Mouse (Mus musculus): ENCODE data around the gene Fgf3. TPM values are rescaled to one million over a fixed set of nuclear protein-coding genes. Genes with fewer than 3 reads are reported as not detected.

The Fgf3 gene
- not detected for total RNA-seq (2021)
- long read RNA-seq, experiment 1, result 0 reads
- long read RNA-seq, experiment 2, result 0 reads

DNA sequence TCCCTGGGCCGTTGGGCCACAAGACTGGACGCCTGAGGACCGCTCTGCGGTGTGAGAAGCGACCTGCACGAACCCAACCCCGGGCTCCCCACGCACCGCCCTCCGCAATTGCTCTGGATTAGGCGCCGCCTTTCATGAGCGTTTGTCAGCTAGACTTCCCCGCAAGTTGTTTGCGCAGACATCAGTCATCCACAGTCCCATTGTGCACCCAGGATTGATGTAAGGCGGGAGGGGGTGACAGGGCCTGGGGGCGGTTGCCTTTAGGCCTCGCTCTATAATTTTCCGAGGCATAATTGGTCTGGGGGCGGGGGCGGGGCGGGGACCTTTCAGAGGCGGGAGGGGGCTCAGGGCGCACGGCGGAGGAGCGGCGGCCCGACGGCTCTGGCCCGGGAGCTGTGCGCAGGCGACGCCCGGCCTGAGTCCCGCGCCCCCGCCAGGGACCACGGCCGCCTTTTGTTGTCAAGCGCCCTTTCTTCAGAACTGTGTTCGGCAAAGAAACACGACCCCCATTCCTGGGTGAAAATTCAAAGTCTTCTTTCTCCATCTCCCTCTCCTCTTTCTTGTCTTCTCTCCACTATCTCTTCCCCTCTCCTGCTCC is at the start of gene Fgf3:
TSS of gene Fgf3 (plus strand) at position 193 of the 598 bp plus-strand sequence.
- no peak for DNase-seq
- intact Hi-C loops (cut with DNase I; ENCODE audit: low total_unique reads), result no loop called here

DNA sequence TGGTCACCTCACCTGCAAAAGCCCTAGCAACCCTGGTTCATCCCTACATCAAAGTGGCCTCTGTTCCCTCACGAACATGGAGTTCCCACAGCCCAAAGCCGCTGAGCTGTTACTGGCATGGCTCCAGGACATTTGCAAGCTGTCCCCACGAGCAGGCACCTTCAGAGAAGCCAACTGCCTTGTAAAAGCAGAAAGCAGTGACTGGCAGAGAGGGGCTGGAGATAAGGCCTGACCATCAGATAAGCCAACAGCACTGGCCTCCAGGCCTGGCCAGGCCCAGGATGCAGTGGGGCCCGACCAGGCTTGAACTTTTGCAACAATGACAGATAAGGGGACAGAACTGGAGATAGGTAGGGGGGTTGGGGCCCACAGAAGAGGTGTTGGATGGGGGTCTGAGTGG is 49.3 kb upstream of the Fgf3 start:
- intact Hi-C loops (cut with DNase I; ENCODE audit: low total_unique reads), result no loop called here
- DNase-seq, result no peak

DNA sequence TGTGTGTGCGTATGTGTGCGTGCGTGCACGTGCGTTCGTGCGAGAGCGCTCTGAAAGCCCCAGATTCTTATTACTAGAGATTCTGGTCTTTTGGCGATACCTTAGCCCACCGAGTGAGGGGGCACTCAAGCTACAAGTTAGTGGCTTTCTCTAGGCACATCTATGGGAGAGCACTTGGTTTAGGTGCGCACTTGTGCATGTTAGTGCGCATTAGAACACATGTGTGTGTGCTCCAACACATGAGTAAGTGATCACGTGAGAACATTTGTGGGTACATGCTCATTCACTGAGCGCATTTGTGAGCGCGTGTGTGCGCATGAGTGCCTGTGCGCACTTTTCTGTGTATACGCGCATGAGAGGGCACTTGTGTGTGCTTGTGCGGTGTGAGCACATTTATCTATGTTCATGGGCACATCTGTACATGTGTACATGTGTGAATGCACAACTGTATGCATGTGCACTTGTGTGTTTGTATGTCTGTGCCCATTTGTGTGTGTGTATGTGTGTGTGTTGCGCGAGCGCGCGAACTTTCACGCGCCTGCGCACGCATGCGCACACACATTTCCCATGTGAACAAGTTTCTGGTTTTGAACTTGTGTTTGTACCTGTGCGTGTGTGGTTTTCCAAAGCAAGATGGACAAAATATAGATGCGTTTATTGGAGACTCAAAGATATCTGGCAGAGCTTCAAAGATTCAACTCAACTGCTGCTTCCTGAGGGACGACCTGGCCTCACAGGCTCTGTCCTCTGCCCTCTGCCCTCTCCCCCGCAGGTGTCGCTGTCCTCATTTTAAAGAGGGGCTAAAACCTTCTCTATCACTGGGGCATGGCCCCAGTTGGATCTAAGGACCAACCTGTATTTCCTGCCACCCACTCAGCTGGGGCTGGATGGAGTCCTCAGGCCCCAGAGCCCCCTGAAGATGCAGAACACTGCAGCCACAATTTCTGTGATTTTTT is 48.0 kb upstream of the Fgf3 start:
- intact Hi-C loops (cut with DNase I; ENCODE audit: low total_unique reads), result no loop called here
- no peak for DNase-seq

DNA sequence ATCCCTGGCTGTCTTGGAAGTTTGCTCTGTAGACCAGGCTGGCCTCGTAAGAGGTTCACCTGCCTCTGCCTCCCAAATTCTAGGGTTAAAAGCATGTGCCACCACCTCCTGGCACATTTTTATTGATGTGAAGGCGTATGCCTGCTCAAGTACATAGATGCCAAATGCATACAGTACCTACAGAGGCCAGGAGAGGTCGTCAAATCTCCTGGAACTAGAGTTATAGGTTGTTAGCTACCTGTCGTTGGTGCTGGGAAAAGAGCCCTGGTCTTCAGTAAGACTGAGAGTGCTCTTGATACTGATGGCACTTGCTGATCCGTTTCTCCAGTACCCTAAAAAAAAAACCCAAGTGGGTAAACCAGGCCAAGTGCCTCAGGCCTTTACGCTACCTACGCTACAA is 46.5 kb upstream of the Fgf3 start:
- intact Hi-C loops (cut with DNase I; ENCODE audit: low total_unique reads), result no loop called here
- no peak for DNase-seq

DNA sequence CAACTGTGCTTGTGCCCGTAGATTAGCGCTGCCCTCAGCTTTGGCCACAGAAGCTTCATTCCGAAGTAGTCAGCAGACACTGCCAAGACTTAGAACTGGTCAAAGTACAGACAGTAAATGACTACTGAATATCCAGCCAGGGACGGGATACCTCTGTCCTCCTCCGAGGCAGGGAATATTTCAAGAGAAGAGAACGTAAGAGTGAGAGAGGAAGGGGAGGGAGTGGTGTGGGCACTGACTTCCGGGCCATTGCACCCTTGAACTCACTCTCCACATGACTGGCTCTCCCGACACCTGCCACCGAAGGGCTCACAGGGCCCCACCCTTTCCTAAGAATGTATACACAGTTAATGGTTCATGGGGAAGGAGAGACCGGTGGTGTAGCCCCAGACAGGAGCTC is 44.6 kb upstream of the Fgf3 start:
- intact Hi-C loops (cut with DNase I; ENCODE audit: low total_unique reads), result no loop called here

DNA sequence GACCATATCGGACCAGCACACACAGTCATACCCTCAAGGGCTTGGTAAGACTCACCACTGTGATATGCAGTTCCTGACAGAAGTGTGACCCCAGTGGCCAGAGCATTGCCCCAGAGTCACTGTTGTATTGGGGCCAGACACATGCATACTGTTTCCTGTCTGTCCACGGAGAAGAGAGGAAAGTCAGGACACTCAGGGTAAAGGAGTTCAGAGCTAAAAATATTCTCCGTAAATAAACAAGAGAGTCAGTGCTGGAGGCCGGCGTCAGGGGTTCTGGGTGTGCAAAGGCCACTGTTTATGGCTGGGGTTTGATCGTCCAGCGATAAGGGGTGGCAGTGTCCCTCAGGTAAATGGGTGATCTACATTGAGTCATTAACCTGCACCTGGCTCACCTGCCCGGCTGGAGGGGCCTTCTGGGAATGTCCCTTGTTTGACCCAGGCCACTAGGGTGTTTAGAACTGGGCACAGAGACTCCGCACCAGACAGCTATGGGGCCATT is 41.9 kb upstream of the Fgf3 start:
- intact Hi-C loops (cut with DNase I; ENCODE audit: low total_unique reads), result loop anchor here (5.0 kb wide), 1 partner anchor 96 kb away; no protein-coding TSS in a partner anchor
- no peak for DNase-seq

More for the DNA sequence above, 44.6 kb upstream of the Fgf3 start:
- DNase-seq, result no peak

DNA sequence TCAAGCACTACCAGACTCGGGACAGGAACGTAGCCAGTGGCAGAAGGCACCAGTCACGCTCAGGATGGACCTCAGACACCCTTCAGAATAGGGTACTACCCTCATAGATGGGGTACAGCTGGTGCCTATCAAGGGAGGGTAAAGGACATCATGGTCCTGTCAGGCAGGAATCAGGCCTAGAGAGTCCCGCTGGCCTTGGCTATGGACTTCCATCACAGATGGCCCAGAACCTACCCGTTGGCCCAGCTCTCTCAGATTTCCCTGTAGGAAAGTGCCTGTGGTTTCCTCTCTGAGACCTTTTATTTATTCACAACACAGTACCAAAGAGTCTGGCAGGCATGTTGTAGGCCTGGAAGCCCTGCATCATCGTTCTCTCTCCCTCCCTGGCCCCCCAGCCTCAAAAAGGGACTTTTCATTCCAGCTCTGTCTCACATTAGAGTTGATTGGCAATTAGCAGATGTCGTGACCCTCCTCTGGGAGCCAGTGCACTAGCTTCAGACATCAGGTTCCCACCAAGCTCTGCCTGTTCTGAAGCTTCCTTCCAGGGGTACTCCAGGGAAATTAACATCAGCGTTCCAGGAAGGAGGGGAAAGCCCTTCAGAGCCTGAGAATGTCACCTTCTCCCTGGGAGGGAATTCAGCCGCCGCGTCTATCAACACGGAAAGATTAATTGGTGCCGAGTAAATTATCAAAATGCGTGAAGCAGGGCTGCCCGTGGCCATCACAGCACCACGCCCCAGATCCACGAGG is 40.7 kb upstream of the Fgf3 start:
- DNase-seq, result no peak
- intact Hi-C loops (cut with DNase I; ENCODE audit: low total_unique reads), result loop anchor here (5.0 kb wide), 1 partner anchor 95 kb away; no protein-coding TSS in a partner anchor

DNA sequence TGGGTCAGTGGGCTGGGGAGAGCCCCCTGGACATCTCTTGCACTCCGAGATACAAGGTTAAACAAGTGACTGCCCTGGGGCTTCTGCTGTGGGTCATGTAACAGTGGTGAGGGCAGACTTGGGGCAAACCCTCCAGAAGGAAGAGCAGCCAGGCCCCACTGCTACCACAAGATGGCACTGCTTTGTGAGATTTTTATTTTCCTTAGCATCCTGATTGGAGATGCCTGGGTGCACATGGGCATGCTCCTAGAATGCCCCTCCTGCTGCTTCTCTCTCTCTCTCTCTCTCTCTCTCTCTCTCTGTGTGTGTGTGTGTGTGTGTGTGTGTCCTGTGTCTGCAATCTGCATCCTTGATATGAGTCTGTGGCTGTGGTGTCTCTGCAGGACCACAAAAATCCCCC is 39.4 kb upstream of the Fgf3 start:
- intact Hi-C loops (cut with DNase I; ENCODE audit: low total_unique reads), result loop anchor here (5.0 kb wide), 1 partner anchor 94 kb away; no protein-coding TSS in a partner anchor
- DNase-seq, result no peak

DNA sequence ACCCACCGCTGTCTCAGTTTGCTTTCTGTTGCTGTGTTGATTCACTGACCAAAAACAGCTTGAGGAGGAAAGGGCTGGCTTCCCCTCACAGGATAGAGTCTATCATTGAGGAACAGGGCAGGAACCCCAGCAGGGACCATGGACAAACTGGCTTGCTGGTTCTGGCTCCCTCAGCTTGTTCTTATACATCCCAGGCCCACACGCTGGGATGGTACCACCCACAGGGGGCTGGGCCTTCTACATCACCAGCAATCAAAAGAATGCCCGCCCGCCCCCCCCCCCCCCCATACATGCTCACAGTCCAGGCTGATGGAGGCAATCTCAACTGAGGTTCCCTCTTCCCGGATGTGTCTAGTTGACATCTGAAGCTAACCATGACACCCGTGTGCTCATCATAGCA is 30.8 kb upstream of the Fgf3 start:
- no peak for DNase-seq
- intact Hi-C loops (cut with DNase I; ENCODE audit: low total_unique reads), result no loop called here

DNA sequence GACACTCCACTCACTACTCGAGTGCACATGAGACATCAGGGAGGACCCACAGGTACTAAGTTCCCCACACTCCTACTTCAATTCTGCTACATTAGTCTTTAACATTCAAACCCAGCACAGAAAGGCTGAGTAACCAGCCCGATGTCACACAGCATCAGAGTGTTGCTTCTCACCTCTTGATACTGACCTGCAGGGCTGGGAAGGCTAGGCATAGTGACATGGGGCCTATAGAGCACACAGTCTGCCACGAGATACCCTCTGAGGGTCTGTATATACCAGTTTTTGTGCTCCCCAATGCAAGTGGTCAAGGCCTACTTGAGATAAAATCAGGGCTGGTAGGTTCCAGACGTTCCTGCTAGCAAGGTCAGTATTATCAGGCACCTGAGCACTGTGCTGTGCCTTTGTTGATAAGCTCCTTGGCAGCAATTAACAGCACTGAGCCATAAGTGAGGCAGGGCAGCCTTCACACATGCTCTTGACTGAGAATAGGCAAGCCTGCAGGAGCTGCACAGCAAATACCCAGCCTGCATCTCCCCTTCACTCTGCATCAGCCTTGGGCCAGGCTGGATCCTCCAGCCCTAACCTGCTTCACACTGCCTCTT is 29.8 kb upstream of the Fgf3 start:
- no peak for DNase-seq
- intact Hi-C loops (cut with DNase I; ENCODE audit: low total_unique reads), result no loop called here

DNA sequence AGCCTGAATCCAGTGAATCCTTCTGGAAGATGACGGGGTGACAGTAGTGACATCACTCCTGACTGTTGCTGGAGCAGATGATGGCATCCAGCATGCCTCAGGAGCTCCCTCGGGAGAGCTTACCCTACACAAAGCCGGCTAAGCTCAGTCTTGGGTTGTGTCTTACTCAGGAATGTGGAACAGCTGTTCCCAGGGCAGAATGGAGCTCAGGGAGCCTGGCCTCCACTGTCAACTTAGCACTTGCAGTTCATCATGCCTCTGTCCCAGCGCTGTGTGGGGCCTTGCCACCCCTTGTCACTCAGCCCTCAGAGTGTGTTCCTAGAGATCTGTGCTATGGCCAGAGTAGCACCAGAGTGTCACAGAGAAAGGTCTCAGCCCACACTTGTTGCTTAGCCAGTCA is 26.4 kb upstream of the Fgf3 start:
- intact Hi-C loops (cut with DNase I; ENCODE audit: low total_unique reads), result no loop called here
- DNase-seq, result no peak

DNA sequence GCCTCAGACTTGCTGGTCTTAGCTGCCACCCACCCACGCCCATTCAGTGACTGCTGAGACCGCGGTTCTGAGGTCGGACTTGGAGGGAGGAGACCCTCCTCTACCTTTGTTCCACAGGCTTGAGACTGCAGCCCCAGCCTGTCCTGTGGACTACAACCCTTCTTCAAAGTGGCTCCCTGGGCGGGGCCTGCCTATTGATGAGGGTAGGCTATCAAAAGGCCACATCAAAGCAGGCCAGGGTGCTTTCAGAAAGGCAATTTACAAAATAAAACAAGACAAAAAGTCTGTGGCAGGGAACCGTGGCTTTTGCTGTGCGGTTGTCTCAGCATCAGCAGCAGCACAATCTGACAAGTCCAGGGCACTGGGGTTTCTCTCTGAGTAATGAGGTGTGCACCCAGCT is 16.0 kb upstream of the Fgf3 start:
- no peak for DNase-seq
- intact Hi-C loops (cut with DNase I; ENCODE audit: low total_unique reads), result no loop called here

DNA sequence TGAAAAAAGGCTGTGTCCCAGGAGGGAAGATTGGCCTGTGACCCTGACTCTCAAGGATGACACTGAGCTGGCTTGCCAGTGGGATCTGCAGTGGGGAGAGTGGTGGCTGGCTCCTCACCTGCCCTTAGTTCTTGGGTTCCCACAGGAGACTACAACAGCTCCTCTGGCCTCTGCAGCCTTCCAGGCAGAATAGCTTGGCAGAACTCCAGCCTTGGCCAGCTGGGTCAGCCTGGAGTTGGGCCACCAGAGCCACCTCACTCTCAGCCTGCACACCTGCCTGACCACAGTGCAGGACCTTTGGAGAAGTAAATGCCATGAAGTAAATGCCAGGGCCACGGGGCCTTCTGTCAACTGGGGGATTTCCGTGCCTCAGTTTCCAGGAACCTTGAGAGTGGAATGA is 13.9 kb upstream of the Fgf3 start:
- intact Hi-C loops (cut with DNase I; ENCODE audit: low total_unique reads), result no loop called here
- DNase-seq, result no peak

DNA sequence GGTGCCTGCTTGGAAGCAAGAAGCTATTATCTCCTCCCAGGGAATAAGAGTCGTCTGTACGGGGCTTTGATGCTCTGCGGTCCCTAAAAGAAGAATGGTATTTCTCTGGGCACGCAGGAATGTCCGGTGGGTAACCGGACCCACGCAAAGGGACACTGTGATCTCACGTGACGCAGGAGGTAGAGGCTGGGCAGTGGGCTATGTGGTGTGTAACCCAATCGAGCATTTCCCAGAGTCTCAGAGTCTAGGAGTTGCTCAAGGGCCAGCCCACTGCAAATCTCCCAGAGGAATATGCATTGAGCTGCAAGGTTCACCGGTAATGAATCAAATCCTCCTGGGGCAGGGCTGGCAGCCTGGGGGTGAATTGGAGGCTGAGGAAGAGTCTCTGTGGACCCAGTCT is 9.5 kb upstream of the Fgf3 start:
- intact Hi-C loops (cut with DNase I; ENCODE audit: low total_unique reads), result no loop called here
- no peak for DNase-seq

DNA sequence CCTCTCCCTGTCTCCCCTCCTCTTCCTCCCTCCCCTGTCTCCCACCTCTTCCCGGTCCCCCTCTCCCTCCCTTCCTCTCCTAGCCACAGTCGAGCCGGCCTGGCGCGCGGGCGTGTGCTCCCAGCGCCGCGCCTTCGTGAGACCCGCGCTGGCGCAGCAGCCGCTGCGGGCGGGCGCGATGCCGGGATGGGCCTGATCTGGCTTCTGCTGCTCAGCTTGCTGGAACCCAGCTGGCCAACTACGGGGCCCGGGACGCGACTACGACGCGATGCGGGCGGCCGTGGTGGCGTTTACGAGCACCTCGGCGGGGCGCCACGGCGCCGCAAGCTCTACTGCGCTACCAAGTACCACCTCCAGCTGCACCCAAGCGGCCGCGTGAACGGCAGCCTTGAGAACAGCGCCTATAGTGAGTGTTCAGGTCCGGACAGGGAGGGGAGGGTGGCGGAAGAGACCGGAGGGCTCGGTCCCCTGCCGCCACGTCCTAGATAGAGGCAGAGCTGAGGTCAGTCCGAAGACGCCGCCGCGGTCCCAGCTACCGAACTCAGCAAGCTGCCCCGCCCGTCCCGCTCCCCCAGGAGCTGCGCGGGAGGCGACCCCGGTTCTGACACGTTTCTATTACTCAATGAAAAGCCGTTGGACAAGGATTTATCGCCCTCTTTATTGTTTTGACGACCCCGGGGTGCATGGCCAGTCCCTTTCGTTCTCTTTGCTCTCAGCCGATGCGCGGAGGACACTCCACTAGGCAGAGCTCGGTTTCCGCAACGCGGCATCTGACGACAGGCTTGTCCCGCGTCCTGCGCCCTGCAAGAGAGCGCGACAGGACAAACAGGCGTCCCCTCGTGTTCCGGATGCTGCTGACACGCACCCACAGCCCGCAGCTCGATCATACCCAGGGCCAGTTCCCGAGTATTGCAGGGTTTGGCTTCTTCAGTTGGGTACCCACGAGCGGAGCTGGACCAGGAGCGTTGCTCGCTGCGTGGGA is 930 bp downstream of the Fgf3 start:
- no peak for DNase-seq
- intact Hi-C loops (cut with DNase I; ENCODE audit: low total_unique reads), result no loop called here

DNA sequence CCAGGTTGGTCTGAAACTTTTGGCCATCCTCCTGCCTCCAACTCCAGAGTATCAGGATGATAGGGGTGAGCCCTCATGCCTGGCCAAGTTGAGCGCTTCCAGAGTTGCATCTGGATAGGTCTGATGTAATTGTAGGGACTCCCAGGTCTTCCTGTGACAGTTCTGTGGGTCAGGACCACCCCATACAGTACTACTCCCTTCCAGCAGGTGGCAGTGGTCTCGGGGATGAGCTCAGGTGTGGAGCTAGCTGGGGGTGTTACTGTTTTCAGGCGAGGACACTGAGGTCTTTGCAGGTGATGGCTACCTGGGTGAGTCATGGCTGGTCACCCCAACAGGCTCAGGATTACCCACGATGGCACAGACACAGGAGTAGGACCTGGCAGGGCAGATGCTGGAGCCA is 8.3 kb downstream of the Fgf3 start:
- intact Hi-C loops (cut with DNase I; ENCODE audit: low total_unique reads), result loop anchor here (2.0 kb wide), 1 partner anchor 49 kb away; no protein-coding TSS in a partner anchor
- no peak for DNase-seq

DNA sequence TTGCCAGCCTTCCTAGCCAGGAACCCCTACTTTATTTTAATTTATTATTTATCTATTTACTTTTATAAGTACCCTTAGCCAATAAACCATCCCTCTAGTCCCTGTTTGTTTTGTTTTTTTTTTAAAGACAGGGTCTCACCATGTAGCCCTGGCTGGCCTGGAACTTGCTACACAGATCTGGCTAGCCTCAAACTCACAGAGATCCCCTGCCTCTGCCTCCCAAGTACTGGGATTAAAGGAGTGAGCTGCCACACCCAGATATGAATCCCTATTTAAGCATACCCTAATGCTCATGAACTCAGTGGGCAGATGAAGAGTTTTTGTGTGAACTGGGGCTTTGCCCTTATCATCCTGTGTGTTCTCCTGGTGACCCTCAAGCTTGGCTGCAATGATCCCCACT is 9.2 kb downstream of the Fgf3 start, which contains the start of gene Fgf4:
TSS of gene Fgf4 (plus strand) at position 301 of the 400 bp plus-strand sequence.
- intact Hi-C loops (cut with DNase I; ENCODE audit: low total_unique reads), result loop anchor here (2.0 kb wide), 1 partner anchor 48 kb away; no protein-coding TSS in a partner anchor
- DNase-seq, result no peak

DNA sequence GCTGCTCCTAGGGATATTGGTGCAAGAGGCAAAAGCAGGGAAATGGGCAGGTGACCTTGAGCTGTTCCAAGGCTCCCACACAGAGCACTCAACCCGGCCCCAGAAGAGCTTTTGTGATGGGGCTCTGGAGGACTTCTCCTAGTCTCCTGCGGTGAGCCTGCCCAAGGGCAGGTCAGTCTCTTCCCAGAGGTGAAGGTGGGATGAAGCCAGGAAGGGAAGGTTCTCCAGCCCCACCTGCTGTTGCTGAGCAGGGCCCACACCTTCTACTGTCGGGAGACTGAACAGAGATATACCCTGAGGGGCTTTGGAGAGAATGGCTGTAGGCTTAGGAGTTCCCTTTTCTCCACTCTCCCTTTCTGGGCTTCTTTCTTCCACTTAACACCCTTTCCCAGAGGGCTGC is 13.4 kb downstream of the Fgf3 start:
- intact Hi-C loops (cut with DNase I; ENCODE audit: low total_unique reads), result no loop called here
- no peak for DNase-seq
